Comparison of ENCODE assay signal across 7 mouse cellular contexts in the genomic region with DNA sequence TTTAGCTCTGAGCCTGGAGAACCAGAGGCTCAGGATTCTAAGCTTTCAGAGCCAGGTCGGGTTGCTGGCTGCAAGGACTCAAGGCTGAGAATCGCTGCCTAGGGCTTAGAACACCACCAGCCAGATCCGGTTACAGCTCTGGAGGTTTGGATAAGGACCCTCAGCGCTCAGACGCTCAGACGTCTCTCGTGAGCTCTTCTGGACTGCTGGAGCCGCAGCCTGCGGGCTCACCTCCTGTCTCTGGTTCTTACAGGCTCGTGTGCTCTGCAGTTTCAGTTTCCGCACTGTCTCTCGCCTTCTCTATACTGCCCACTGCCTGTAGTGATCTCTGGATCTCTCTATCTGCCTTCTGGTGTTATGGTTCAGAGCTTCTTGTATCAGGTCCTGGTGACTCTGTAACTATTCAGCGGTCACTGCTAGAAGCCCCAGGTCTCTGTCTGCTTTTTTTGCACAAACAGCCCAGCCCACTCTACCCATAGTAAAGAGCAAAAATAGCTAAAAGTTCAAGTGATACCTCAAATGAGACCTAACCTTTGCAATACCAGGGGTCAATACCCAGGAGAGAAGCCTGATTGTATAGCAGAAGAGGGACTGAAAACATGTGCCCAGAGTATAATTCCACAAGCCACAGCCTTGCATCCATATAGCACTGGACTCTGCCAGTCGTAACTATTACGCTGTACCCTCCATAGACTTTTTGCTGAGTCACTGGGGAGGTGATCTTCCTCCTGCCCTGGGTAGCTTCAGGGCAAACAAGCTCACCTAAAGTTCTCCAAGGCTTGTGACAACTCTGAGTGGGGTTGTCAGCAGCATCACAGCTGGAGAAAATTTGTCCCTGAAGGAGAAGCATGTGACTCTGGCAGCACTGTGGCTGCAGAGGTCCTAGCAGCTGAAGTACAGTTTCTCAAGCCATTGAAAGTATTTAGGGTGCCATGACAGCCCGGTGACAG. TPM values are rescaled to one million over a fixed set of nuclear protein-coding genes. Genes with fewer than 3 reads are reported as not detected.
A peak's percentile ranks its signal among the peaks of the same experiment; 100 is the strongest.
DNase-seq lines count a peak whose midpoint lies in the region; ATAC-seq and TF ChIP-seq lines count a peak whose summit lies in the region.

No protein-coding gene starts in this region.

- TF ChIP-seq POLR2A in thymus, adult 2 months (IDR thresholded peaks at IDR 0.05; ENCODE audit: control insufficient read depth, extremely low read depth, insufficient read depth, low read length, poor library complexity), result no peak

- ATAC-seq in liver, postnatal 0 days, result no peak
- peak; percentile 68; the same call in 1 of the 2 replicates for ATAC-seq in stomach, embryonic 16.5 days (ENCODE audit: insufficient read depth, low FRiP score)

- H3K27me3 ChIP-seq in thymus, adult 2 months (ENCODE audit: control insufficient read depth, insufficient read depth, low read length), result no peaks in the 10 kb centered on the region
- peaks cover 73% of the 10 kb centered on the region for H3K27me3 ChIP-seq in heart, embryonic 10.5 days (ENCODE audit: insufficient read depth, poor library complexity, severe bottlenecking)
- H3K27me3 ChIP-seq in liver, postnatal 0 days (ENCODE audit: insufficient read depth, low read length), result no peaks in the 10 kb centered on the region; the same call in 1 of the 2 replicates
- H3K27me3 ChIP-seq in stomach, embryonic 16.5 days (ENCODE audit: control insufficient read depth, insufficient read depth, low read length), result no peaks in the 10 kb centered on the region

- TF ChIP-seq EP300 in liver, postnatal 0 days (IDR thresholded peaks at IDR 0.05; ENCODE audit: low read depth), result no peak

- peak overlapping the region; percentile 44; the same call in 1 of the 2 replicates for H3K9ac ChIP-seq in liver, postnatal 0 days (replicated peaks)
- peak overlapping the region; percentile 51; the same call in 1 of the 2 replicates for H3K9ac ChIP-seq in stomach, embryonic 16.5 days (ENCODE audit: low read length)

- 18% methylated on average over 16 of the region's 16 CpGs for whole genome bisulfite sequencing in thymus, adult 2 months
- WGBS in heart, embryonic 10.5 days, result 16% methylated on average over 16 of the region's 16 CpGs
- 17% methylated on average over 16 of the region's 16 CpGs for WGBS in liver, postnatal 0 days (ENCODE audit: insufficient replicate concordance)
- WGBS in stomach, embryonic 16.5 days, result 25% methylated on average over 16 of the region's 16 CpGs

- H3K4me3 ChIP-seq in thymus, adult 2 months (ENCODE audit: control insufficient read depth, insufficient read depth, low read length), result peak overlapping the region; percentile 17; the same call in 1 of the 2 replicates
- peak overlapping the region; percentile 35; the same call in 1 of the 2 replicates for H3K4me3 ChIP-seq in heart, embryonic 10.5 days
- peak overlapping the region; percentile 39 for H3K4me3 ChIP-seq in liver, postnatal 0 days (ENCODE audit: low read depth, low read length)
- peak overlapping the region; percentile 25 for H3K4me3 ChIP-seq in stomach, embryonic 16.5 days (replicated peaks; ENCODE audit: low read length)

- no peaks in the 10 kb centered on the region for H3K9me3 ChIP-seq in heart, embryonic 10.5 days
- H3K9me3 ChIP-seq in liver, postnatal 0 days (ENCODE audit: low read length), result no peaks in the 10 kb centered on the region
- no peaks in the 10 kb centered on the region for H3K9me3 ChIP-seq in stomach, embryonic 16.5 days (replicated peaks; ENCODE audit: control insufficient read depth, low read length)

- no peak for DNase-seq in thymus, adult 2 months
- no peak for DNase-seq in thymus, postnatal 36 days
- DNase-seq in heart, embryonic 10.5 days (ENCODE audit: low spot score), result peak; percentile 84
- no peak for DNase-seq in liver, postnatal 0 days
- no peak for DNase-seq in gastrocnemius, postnatal 36 days
- no peak for DNase-seq in adrenal gland, postnatal 14 days

- H3K36me3 ChIP-seq in thymus, adult 2 months (ENCODE audit: control insufficient read depth, insufficient read depth, low read length), result no peaks in the 10 kb centered on the region
- H3K36me3 ChIP-seq in heart, embryonic 10.5 days, result no peaks in the 10 kb centered on the region
- no peaks in the 10 kb centered on the region for H3K36me3 ChIP-seq in liver, postnatal 0 days (replicated peaks; ENCODE audit: insufficient read depth, low read length)
- H3K36me3 ChIP-seq in stomach, embryonic 16.5 days (ENCODE audit: control insufficient read depth, insufficient read depth, low read length), result no peaks in the 10 kb centered on the region

- no peak for TF ChIP-seq CTCF in thymus, adult 2 months (IDR thresholded peaks at IDR 0.05; ENCODE audit: borderline replicate concordance, control insufficient read depth, extremely low read depth, insufficient read depth, low read length, poor library complexity)
- 0 out of 2 replicates have a peak, but pooled peaks have one; percentile 21 for TF ChIP-seq CTCF in liver, postnatal 0 days (IDR thresholded peaks at IDR 0.05; ENCODE audit: low read depth)

- H3K27ac ChIP-seq in thymus, adult 2 months (ENCODE audit: control insufficient read depth, insufficient read depth, low read length), result no peak overlapping the region
- H3K27ac ChIP-seq in heart, embryonic 10.5 days, result peak overlapping the region; percentile 60
- 0 out of 2 replicates have a peak overlapping the region, but pooled peaks have one; percentile 9 for H3K27ac ChIP-seq in liver, postnatal 0 days (ENCODE audit: low read depth)
- H3K27ac ChIP-seq in stomach, embryonic 16.5 days (ENCODE audit: low read length), result no peak overlapping the region

- no peaks in the 10 kb centered on the region; the same call in 1 of the 2 replicates for H3K4me1 ChIP-seq in thymus, adult 2 months (replicated peaks; ENCODE audit: control insufficient read depth, insufficient read depth, low read length)
- peaks cover 49% of the 10 kb centered on the region for H3K4me1 ChIP-seq in heart, embryonic 10.5 days
- peaks cover 4% of the 10 kb centered on the region for H3K4me1 ChIP-seq in liver, postnatal 0 days (ENCODE audit: insufficient read depth)
- peaks cover 2% of the 10 kb centered on the region for H3K4me1 ChIP-seq in stomach, embryonic 16.5 days (ENCODE audit: control insufficient read depth, insufficient read depth, low read length)

- intact Hi-C loops in gastrocnemius, postnatal 36 days (cut with DNase I), result loop anchor here (5.0 kb wide), 2 partner anchors 57 to 78 kb away; partner anchors contain the start of gene Gpc1

- H3K4me2 ChIP-seq in liver, postnatal 0 days (ENCODE audit: low read depth, low read length), result peak overlapping the region; percentile 63
- peak overlapping the region; percentile 43 for H3K4me2 ChIP-seq in stomach, embryonic 16.5 days (ENCODE audit: low read depth, low read length)

RNA-seq across cellular contexts. Expression of gene Gpc1, which starts 56.4 kb away (rescaled TPM):
- 57.3 and 72.5 TPM in 2 replicates for polyA plus RNA-seq in thymus, adult 2 months (2012; rRNA removed)
- 36.4 and 38.7 TPM in 2 replicates for polyA plus RNA-seq in heart, embryonic 10.5 days (2016; fragmentation: Nextera tagmentation; extraction: Ambion mirVana)
- polyA plus RNA-seq in liver, postnatal 0 days (2015; fragmentation: Nextera tagmentation; extraction: Ambion mirVana), result 3.3 and 3.8 TPM in 2 replicates
- 36.2 and 39.3 TPM in 2 replicates for polyA plus RNA-seq in stomach, embryonic 16.5 days (2015; fragmentation: Nextera tagmentation; extraction: Ambion mirVana)
- 100 to 1,000 TPM; 244 to 266 TPM for total RNA-seq in gastrocnemius, postnatal 36 days (2021)
- 41.9 and 43.2 TPM in 2 replicates for total RNA-seq in adrenal gland, postnatal 14 days (2021)

Comparison
In these comparisons a context has a peak if more than half of its experiments do, and no peak if none do; other contexts are left out.
1. H3K27ac ChIP-seq: peak in heart, embryonic 10.5 days (single experiment) and liver, postnatal 0 days (single experiment); none in thymus, adult 2 months (single experiment) and stomach, embryonic 16.5 days (single experiment).
2. Peak in every context shown above with its lines, with median percentiles within 50 percentile points of each other: H3K4me3 ChIP-seq.